Mouse (Mus musculus) C2C12 (cell line): ENCODE measurements at regions not wholly inside any gene's neighbourhood (a gene's known extent, or its start where the extent isn't known, plus 50 kb on each side); places are given as distances from the start of the nearest gene placed in this dataset.

Experiments
- CEBPB ChIP-seq: IDR thresholded peaks from one replicate; pipeline ENCODE4 v1.6.1; 2011; ENCODE audit warnings: low read depth, mild to moderate bottlenecking, control low read depth, moderate library complexity
- CTCF ChIP-seq: IDR thresholded peaks from one replicate; pipeline ENCODE4 v1.5.1; 2011; ENCODE audit not compliant: control insufficient read depth, insufficient read depth, insufficient read length
- FOSL1 ChIP-seq: IDR thresholded peaks from one replicate; pipeline ENCODE4 v1.8.0; 2011; ENCODE audit warnings: mild to moderate bottlenecking, low read length; ENCODE audit not compliant: poor library complexity, insufficient read depth, severe bottlenecking
- MAX ChIP-seq: IDR thresholded peaks from one replicate; pipeline ENCODE4 v1.6.1; 2011; ENCODE audit warnings: mild to moderate bottlenecking, control low read depth
- MYOD1 ChIP-seq: IDR thresholded peaks from one replicate; pipeline ENCODE4 v1.6.1; 2011; ENCODE audit warnings: low read depth; ENCODE audit not compliant: control insufficient read depth, insufficient read length
- MYOG ChIP-seq: IDR thresholded peaks from one replicate; pipeline ENCODE4 v1.6.1; 2011; ENCODE audit not compliant: control insufficient read depth, insufficient read length; ENCODE audit errors: extremely low read depth
- USF1 ChIP-seq: IDR thresholded peaks from one replicate; pipeline ENCODE4 v1.6.1; 2011; ENCODE audit warnings: low read depth, mild to moderate bottlenecking, control low read depth, moderate library complexity

DNA sequence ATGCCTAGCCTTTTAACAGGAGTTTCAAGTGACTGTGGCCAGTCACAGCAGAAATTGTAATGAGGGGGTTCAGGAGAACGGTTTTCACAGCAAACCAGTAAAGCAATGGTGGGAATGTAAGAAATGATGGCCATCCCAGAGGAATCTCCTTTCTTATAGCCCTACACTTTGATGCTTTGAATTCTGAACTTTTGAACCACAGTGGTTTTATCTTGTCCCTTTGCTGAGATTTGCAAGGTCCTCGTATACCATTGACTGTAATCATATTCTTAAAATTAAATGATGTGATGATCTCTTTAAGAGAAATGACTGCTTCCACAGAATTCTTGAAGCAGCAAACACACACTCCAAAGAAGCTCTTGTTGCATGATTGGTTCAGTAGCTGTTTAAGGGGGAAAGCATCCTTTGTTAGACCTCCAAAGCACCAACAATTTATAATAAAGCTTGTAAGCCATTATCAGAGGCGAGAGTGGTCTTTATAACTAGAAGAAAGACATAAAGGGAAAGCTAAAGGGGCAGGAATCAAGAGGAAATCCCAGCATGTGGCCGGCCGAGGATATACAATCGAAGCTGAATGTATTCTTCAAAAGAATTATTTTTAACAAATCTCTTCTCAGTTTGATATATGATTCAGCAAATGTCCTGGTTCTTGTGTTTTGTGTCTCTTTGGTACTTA, 56.3 kb upstream of the Robo2 start:
- TF ChIP-seq CTCF (no peak), CEBPB (no peak), USF1 (no peak), FOSL1 (no peak), MYOD1 (no peak), MAX (no peak), MYOG (no peak)
